Mouse (Mus musculus) midbrain, postnatal 0 days (tissue): ENCODE measurements around the gene Srp68. TPM values are rescaled to one million over a fixed set of nuclear protein-coding genes. Genes with fewer than 3 reads are reported as not detected.

ENCODE experiments used
- ATAC-seq: fragments of 200-750 bp; cut with Nextera tagmentation; 2 replicates; pipeline ENCODE4 v1.8.0; 2017; ENCODE audit warnings: moderate number of reproducible peaks, mild to moderate bottlenecking, moderate TSS enrichment, moderate library complexity; ENCODE audit not compliant: low FRiP score
- DNase-seq: peaks from one replicate; pipeline ENCODE4 v3.0.0-alpha.2; 2015; ENCODE audit warnings: low spot score
- H3K27ac ChIP-seq: fragments of 300-500 bp; sonication (generic); 2 replicates; pipeline ENCODE4 v1.5.1; 2014; ENCODE audit warnings: low read depth, mild to moderate bottlenecking, low read length, mixed read lengths
- H3K27me3 ChIP-seq: fragments of 300-500 bp; sonication (generic); 2 replicates; pipeline ENCODE4 v1.6.1; 2014; ENCODE audit warnings: low read length, control low read depth, mixed read lengths; ENCODE audit not compliant: insufficient read depth
- H3K36me3 ChIP-seq: fragments of 300-500 bp; sonication (generic); 2 replicates; pipeline ENCODE4 v1.6.1; 2014; ENCODE audit warnings: low read length, control low read depth, mixed read lengths; ENCODE audit not compliant: insufficient read depth
- H3K4me1 ChIP-seq: fragments of 300-500 bp; sonication (generic); 2 replicates; pipeline ENCODE4 v1.6.1; 2014; ENCODE audit warnings: mild to moderate bottlenecking, control low read depth, antibody characterized with exemption, low read length, mixed read lengths; ENCODE audit not compliant: insufficient read depth
- H3K4me2 ChIP-seq: fragments of 300-500 bp; sonication (generic); 2 replicates; pipeline ENCODE4 v1.6.1; 2014; ENCODE audit warnings: low read depth, mild to moderate bottlenecking, low read length, mixed read lengths; ENCODE audit not compliant: poor library complexity, severe bottlenecking
- H3K4me3 ChIP-seq: fragments of 300-500 bp; sonication (generic); 2 replicates; pipeline ENCODE4 v1.5.1; 2014; ENCODE audit warnings: low read depth, mild to moderate bottlenecking, low read length, moderate library complexity
- H3K9ac ChIP-seq: fragments of 300-500 bp; sonication (generic); replicated peaks from 2 replicates; pipeline ENCODE4 v1.6.1; 2014; ENCODE audit warnings: mild to moderate bottlenecking, low read length, moderate library complexity, mixed read lengths; ENCODE audit not compliant: poor library complexity, severe bottlenecking
- H3K9me3 ChIP-seq: fragments of 300-500 bp; sonication (generic); 2 replicates; pipeline ENCODE4 v1.6.1; 2016; ENCODE audit warnings: low read length, control low read depth
- CTCF ChIP-seq: IDR thresholded peaks from 2 replicates; pipeline ENCODE4 v1.5.1; 2016; ENCODE audit warnings: antibody characterized with exemption, mild to moderate bottlenecking
- WGBS: fragments of 180-500 bp; shearing (Covaris S2); extraction: QIAGEN DNeasy Blood & Tissue Kit; methylation state at CpG from one replicate; pipeline ENCODE4 v1.1.7; 2014; 5-methylcytosine and 5-hydroxymethylcytosine counted together
- polyA plus RNA-seq: library from polyadenylated mRNA; unstranded; fragments of >200 nt; fragmentation: Nextera tagmentation; extraction: Ambion mirVana; gene quantifications from 2 replicates; pipeline ENCODE4 v1.2.1, GENCODE M21; 2015
- total RNA-seq: library from RNA; depleted of rRNA; stranded (reverse); fragments of >200 nt; gene quantifications from 2 replicates; pipeline ENCODE4 v1.2.3, GENCODE M21; 2014

The Srp68 gene
- total and polyA plus RNA-seq, 2 experiments from 2014 or later, result 17.7 to 47.9 TPM

GRCm38 (mm10) chr11:116307762-116308531 lies 33.9 kb upstream of the Srp68 start:
- Histone ChIP-seq H3K27ac (no peak overlapping the region), H3K36me3 (peaks cover 19% of the 10 kb centered on the region), H3K4me3 (no peak overlapping the region), H3K27me3 (no peaks in the 10 kb centered on the region), H3K9ac (no peak overlapping the region), H3K4me1 (0 out of 2 replicates have a peak, but pooled peaks cover 5% of the 10 kb centered on the region), H3K4me2 (no peak overlapping the region), H3K9me3 (no peaks in the 10 kb centered on the region)
- DNase-seq, result no peak
- 92% methylated on average over 12 of the region's 12 CpGs for WGBS
- TF ChIP-seq CTCF, result no peak
- no peak for ATAC-seq

- H3K27ac ChIP-seq, result peak within 1 kb of the TSS; percentile 59
- peak within 1 kb of the TSS; percentile 75 for H3K9ac ChIP-seq
- ATAC-seq (0 out of 2 replicates have a peak, but pooled peaks have one; percentile 36), DNase-seq (no peak)
- no peak for TF ChIP-seq CTCF
- 0 out of 2 replicates have a peak, but pooled peaks cover 5% of the 10 kb centered on the region for H3K4me1 ChIP-seq
- 84% methylated on average over 10 of the region's 10 CpGs for WGBS
- peak within 1 kb of the TSS; percentile 72 for H3K4me3 ChIP-seq
- peak within 1 kb of the TSS; percentile 79 for H3K4me2 ChIP-seq
- no peaks in the 10 kb centered on the region for H3K9me3 ChIP-seq
- peaks cover 26% of the 10 kb centered on the region for H3K36me3 ChIP-seq
- H3K27me3 ChIP-seq, result no peaks in the 10 kb centered on the region
Measured at GRCm38 (mm10) chr11:116307019-116307725, 33.2 kb upstream of the Srp68 start, which contains the start of gene Exoc7. TSS of gene Exoc7 (minus strand) at chr11:116307233.

GRCm38 (mm10) chr11:116306126-116306982 lies 32.3 kb upstream of the Srp68 start:
- H3K9ac ChIP-seq, result peak overlapping the region; percentile 75
- peak overlapping the region; percentile 79 for H3K4me2 ChIP-seq
- ATAC-seq (peak; percentile 93), DNase-seq (peak; percentile 96)
- peaks cover 27% of the 10 kb centered on the region for H3K36me3 ChIP-seq
- no peak for TF ChIP-seq CTCF
- no peaks in the 10 kb centered on the region for H3K27me3 ChIP-seq
- 0 out of 2 replicates have a peak, but pooled peaks cover 5% of the 10 kb centered on the region for H3K4me1 ChIP-seq
- WGBS, result 2% methylated on average over 49 of the region's 53 CpGs
- peak overlapping the region; percentile 72 for H3K4me3 ChIP-seq
- H3K27ac ChIP-seq, result peak overlapping the region; percentile 59
- no peaks in the 10 kb centered on the region for H3K9me3 ChIP-seq

DNA sequence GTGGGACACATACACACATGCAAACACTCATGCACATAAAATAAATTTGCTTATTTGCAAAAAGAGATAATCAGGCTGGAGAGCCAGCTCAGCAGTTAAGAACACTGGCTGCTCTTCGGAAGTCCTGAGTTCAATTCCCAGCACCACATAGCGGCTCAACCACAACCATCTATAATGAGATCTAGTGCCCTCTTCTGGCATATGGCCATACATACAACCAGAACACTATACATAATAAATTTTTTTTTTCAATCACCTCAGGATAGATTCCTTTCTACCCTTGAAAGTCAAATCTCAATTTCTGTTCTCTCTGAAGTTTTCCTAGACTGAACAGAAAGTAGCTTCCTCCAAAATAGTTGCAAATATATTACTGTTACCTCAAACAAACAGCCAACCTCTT lies 31.4 kb upstream of the Srp68 start:
- H3K9ac ChIP-seq, result no peak overlapping the region
- H3K4me3 ChIP-seq, result peak overlapping the region; percentile 72
- no peak for DNase-seq
- TF ChIP-seq CTCF, result no peak
- H3K4me1 ChIP-seq, result 0 out of 2 replicates have a peak, but pooled peaks cover 5% of the 10 kb centered on the region
- no peak overlapping the region for H3K27ac ChIP-seq
- no peak for ATAC-seq
- peaks cover 35% of the 10 kb centered on the region for H3K36me3 ChIP-seq
- no peaks in the 10 kb centered on the region for H3K27me3 ChIP-seq
- 99% methylated on average over 2 of the region's 2 CpGs for WGBS
- H3K9me3 ChIP-seq, result no peaks in the 10 kb centered on the region
- peak overlapping the region; percentile 79 for H3K4me2 ChIP-seq

- no peak for TF ChIP-seq CTCF
- Histone ChIP-seq H3K4me2 (no peak overlapping the region), H3K27ac (no peak overlapping the region), H3K4me3 (no peak overlapping the region), H3K9ac (no peak overlapping the region), H3K9me3 (no peaks in the 10 kb centered on the region), H3K27me3 (no peaks in the 10 kb centered on the region), H3K4me1 (no peaks in the 10 kb centered on the region), H3K36me3 (peaks cover 83% of the 10 kb centered on the region)
- DNase-seq, result no peak
- no peak for ATAC-seq
- WGBS, result 94% methylated on average over 6 of the region's 6 CpGs
Measured at GRCm38 (mm10) chr11:116298621-116299020, 24.6 kb upstream of the Srp68 start.
